Mouse (Mus musculus) ES-E14 (cell line): ENCODE data around the gene Mef2c. TPM values are rescaled to one million over a fixed set of nuclear protein-coding genes. Genes with fewer than 3 reads are reported as not detected.
A peak's percentile ranks its signal among the peaks of the same experiment; 100 is the strongest.

Source experiments
- DNase-seq: peaks from one replicate; pipeline ENCODE4 v3.0.0-alpha.2; 2013; ENCODE audit warnings: low read depth, low spot score
- H3K27ac ChIP-seq: 2 replicates; pipeline ENCODE4 v1.5.1; 2012; ENCODE audit warnings: low read depth, mild to moderate bottlenecking, low read length, moderate library complexity, mixed read lengths; ENCODE audit not compliant: poor library complexity, insufficient read depth, severe bottlenecking
- H3K36me3 ChIP-seq: 2 replicates; pipeline ENCODE4 v1.6.1; 2012; ENCODE audit warnings: mild to moderate bottlenecking, low read length, moderate library complexity, mixed read lengths; ENCODE audit not compliant: control insufficient read depth, poor library complexity, insufficient read depth, severe bottlenecking
- H3K4me1 ChIP-seq, 2 experiments: fragments of 150-350 bp in 1 of 2; sonication (generic) in 1 of 2; 2 replicates each; pipeline ENCODE4 v1.6.1; 2012; ENCODE audit warnings: low read length in 2 of 2, mild to moderate bottlenecking in 1 of 2, mixed read lengths in 1 of 2; ENCODE audit not compliant: control insufficient read depth in 2 of 2, insufficient read depth in 2 of 2, poor library complexity in 1 of 2
- H3K4me3 ChIP-seq, 2 experiments: fragments of 150-350 bp in 1 of 2; sonication (generic) in 1 of 2; 2 replicates each; pipeline ENCODE4 v1.5.1; 2012; ENCODE audit warnings: low read length in 2 of 2, low read depth in 1 of 2, mild to moderate bottlenecking in 1 of 2, mixed read lengths in 1 of 2; ENCODE audit not compliant: insufficient read depth in 1 of 2, poor library complexity in 1 of 2, severe bottlenecking in 1 of 2
- H3K9ac ChIP-seq: 2 replicates; pipeline ENCODE4 v1.6.1; 2012; ENCODE audit warnings: low read depth, mild to moderate bottlenecking, low read length, mixed read lengths; ENCODE audit not compliant: poor library complexity, insufficient read depth, severe bottlenecking
- H3K9me3 ChIP-seq: fragments of 150-350 bp; sonication (generic); 2 replicates; pipeline ENCODE4 v1.6.1; 2012; ENCODE audit warnings: low read depth, mild to moderate bottlenecking, low read length; ENCODE audit not compliant: control insufficient read depth, insufficient read depth
- CHD2 ChIP-seq: IDR thresholded peaks from 2 replicates; pipeline ENCODE4 v1.6.1; 2014; ENCODE audit warnings: mild to moderate bottlenecking, low read depth, low read length, inconsistent platforms
- HCFC1 ChIP-seq: IDR thresholded peaks from 2 replicates; pipeline ENCODE4 v1.6.1; 2012; ENCODE audit warnings: low read length, inconsistent platforms, borderline replicate concordance; ENCODE audit not compliant: insufficient read depth
- MAFK ChIP-seq: IDR thresholded peaks from 2 replicates; pipeline ENCODE4 v1.6.1; 2014; ENCODE audit warnings: mild to moderate bottlenecking, low read depth, low read length, inconsistent platforms; ENCODE audit not compliant: insufficient read depth
- ZC3H11A ChIP-seq: IDR thresholded peaks from 2 replicates; pipeline ENCODE4 v1.6.1; 2012; ENCODE audit warnings: low read depth, mild to moderate bottlenecking, inconsistent platforms, low read length, borderline replicate concordance
- ZNF384 ChIP-seq: IDR thresholded peaks from 2 replicates; pipeline ENCODE4 v1.6.1; 2012; ENCODE audit warnings: low read depth, low read length, inconsistent platforms
- in situ Hi-C, 2 experiments: fragments of 600-800 bp; cut with MboI; formaldehyde crosslinking; loops; one replicate each; pipeline ENCODE4 v1.15.1; 2025; ENCODE audit warnings: low sequenced_read_pairs in 2 of 2, inconsistent platforms in 1 of 2; ENCODE audit not compliant: unreplicated experiment in 2 of 2
- total RNA-seq: library from RNA; depleted of rRNA; stranded (reverse); fragments of 300-350 nt; gene quantifications from 2 replicates; pipeline ENCODE4 v1.2.3, GENCODE M21; 2012

Mef2c gene
- total RNA-seq, 1 experiment: 0.76 TPM

DNA sequence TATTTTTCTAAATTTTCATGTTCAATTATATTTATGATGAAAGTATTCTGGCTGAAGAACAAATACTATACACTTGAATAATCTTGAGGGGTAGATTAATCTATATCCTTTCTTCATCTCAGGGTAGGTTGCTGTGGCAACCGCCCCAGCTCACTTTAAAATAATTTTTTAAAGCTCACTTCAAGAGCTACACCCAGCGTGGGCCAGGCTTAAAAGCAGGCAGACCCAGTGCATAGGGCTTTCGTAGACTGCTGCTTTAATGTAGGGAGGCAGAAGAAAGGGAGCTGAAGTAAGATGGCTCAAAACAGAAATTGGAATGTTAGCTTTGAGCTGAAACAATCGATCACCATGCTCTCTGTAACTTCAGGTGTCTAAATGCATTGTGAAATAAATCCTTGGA, 17.0 kb downstream of the Mef2c start:
- Histone ChIP-seq H3K9me3 (no peaks in the 10 kb centered on the region), H3K27ac (no peak overlapping the region), H3K9ac (no peak overlapping the region), H3K36me3 (no peaks in the 10 kb centered on the region), H3K4me1 (0 out of 4 replicates have a peak, but pooled peaks cover 1 to 4% of the 10 kb centered on the region in 2 experiments), H3K4me3 (no peak overlapping the region)
- no peak for DNase-seq
- TF ChIP-seq ZNF384 (no peak), ZC3H11A (no peak), MAFK (no peak), HCFC1 (no peak), CHD2 (no peak)
- in situ Hi-C loops: no loop called here

DNA sequence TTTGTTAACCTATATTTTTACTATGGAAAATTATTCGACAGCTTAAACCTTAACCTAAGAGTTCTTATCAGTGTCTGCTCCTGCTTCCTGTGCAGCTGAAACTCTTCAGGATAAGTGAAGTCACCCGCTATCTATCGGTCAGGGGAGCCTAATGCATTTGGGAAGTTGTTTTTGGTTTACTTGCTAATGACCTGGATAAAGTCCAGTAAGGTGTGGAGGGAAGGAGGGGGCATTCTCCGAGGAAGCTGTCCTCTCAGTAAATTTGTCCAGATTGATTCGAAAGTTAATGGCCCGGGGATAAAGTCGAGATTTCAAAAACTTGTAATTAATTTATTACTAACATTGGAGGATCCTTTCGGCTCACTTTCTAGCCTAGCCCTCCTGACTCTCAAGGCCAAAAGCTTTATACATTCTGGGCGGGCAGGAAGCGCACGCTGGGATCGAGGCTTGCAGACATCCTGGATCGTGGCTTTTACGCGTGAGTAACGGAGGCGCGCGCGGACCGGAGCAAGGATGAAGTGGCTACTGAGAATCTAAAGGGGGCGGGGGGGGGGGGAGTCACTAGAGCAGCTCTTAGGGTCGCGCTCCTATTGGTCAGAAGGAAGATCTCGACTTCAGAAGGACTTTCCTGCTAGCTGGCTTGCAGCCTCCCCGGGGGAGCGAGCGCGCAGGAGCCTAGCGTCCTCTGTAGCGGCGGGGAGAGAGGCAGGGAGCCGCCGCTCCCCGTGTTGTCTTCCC, 19.6 kb downstream of the Mef2c start:
- TF ChIP-seq CHD2 (no peak), HCFC1 (no peak), ZC3H11A (no peak), MAFK (no peak), ZNF384 (no peak)
- Histone ChIP-seq H3K9ac (no peak overlapping the region), H3K9me3 (no peaks in the 10 kb centered on the region), H3K4me1 (0 out of 4 replicates have a peak, but pooled peaks cover 0 to 1% of the 10 kb centered on the region in 2 experiments), H3K36me3 (no peaks in the 10 kb centered on the region), H3K4me3 (peak overlapping the region; percentile 38 to 52), H3K27ac (no peak overlapping the region)
- in situ Hi-C loops: no loop called here
- DNase-seq: no peak

- DNase-seq: no peak
- 0 out of 4 replicates have a peak, but pooled peaks cover 0 to 1% of the 10 kb centered on the region in 2 experiments for H3K4me1 ChIP-seq
- in situ Hi-C loops: no loop called here
- H3K27ac ChIP-seq: no peak overlapping the region
- no peak for TF ChIP-seq ZC3H11A
- TF ChIP-seq HCFC1: no peak
- TF ChIP-seq CHD2: no peak
- TF ChIP-seq MAFK: no peak
- TF ChIP-seq ZNF384: no peak
- peak overlapping the region; percentile 52 to 55 for H3K4me3 ChIP-seq
- no peaks in the 10 kb centered on the region for H3K9me3 ChIP-seq
- no peak overlapping the region for H3K9ac ChIP-seq
- no peaks in the 10 kb centered on the region for H3K36me3 ChIP-seq
These were observed 20.5 kb downstream of the Mef2c start for GRCm38 (mm10) chr13:83524159-83524901.

- Histone ChIP-seq H3K36me3 (no peaks in the 10 kb centered on the region), H3K27ac (no peak overlapping the region), H3K4me3 (peak overlapping the region; percentile 52 to 55), H3K4me1 (0 out of 4 replicates have a peak, but pooled peaks cover 0 to 1% of the 10 kb centered on the region in 2 experiments), H3K9ac (no peak overlapping the region), H3K9me3 (no peaks in the 10 kb centered on the region)
- in situ Hi-C loops: no loop called here
- no peak for TF ChIP-seq ZC3H11A
- TF ChIP-seq CHD2: no peak
- no peak for TF ChIP-seq HCFC1
- TF ChIP-seq MAFK: no peak
- no peak for TF ChIP-seq ZNF384
- DNase-seq: no peak
These were observed 21.3 kb downstream of the Mef2c start for GRCm38 (mm10) chr13:83524902-83525715.
